Mouse (Mus musculus) heart, embryonic 16.5 days (tissue): ENCODE data around the gene Nxph1. TPM values are rescaled to one million over a fixed set of nuclear protein-coding genes. Genes with fewer than 3 reads are reported as not detected.

Experiments used
- ATAC-seq: fragments of 200-750 bp; cut with Nextera tagmentation; replicated peaks from 2 replicates; pipeline ENCODE4 v1.8.0; 2017; ENCODE audit warnings: moderate number of reproducible peaks; ENCODE audit not compliant: insufficient read depth, low FRiP score; ENCODE audit errors: extremely low read depth
- H3K27ac ChIP-seq: fragments of 300-500 bp; sonication (generic); 2 replicates; pipeline ENCODE4 v1.5.1; 2014; ENCODE audit warnings: mild to moderate bottlenecking, low read length, control low read depth, moderate library complexity
- H3K27me3 ChIP-seq: fragments of 300-500 bp; sonication (generic); 2 replicates; pipeline ENCODE4 v1.6.1; 2014; ENCODE audit warnings: low read length, mixed read lengths; ENCODE audit not compliant: control insufficient read depth, insufficient read depth
- H3K36me3 ChIP-seq: fragments of 300-500 bp; sonication (generic); 2 replicates; pipeline ENCODE4 v1.6.1; 2014; ENCODE audit not compliant: control insufficient read depth, insufficient read depth
- H3K4me1 ChIP-seq: fragments of 300-500 bp; sonication (generic); 2 replicates; pipeline ENCODE4 v1.6.1; 2014; ENCODE audit warnings: low read length, mixed read lengths; ENCODE audit not compliant: control insufficient read depth, insufficient read depth
- H3K4me2 ChIP-seq: fragments of 300-500 bp; sonication (generic); 2 replicates; pipeline ENCODE4 v1.6.1; 2014; ENCODE audit warnings: low read depth, mild to moderate bottlenecking, control low read depth, low read length
- H3K4me3 ChIP-seq: fragments of 300-500 bp; sonication (generic); 2 replicates; pipeline ENCODE4 v1.5.1; 2014; ENCODE audit warnings: mild to moderate bottlenecking, control low read depth, low read length
- H3K9ac ChIP-seq: fragments of 300-500 bp; sonication (generic); 2 replicates; pipeline ENCODE4 v1.6.1; 2014; ENCODE audit warnings: low read length, control low read depth
- H3K9me3 ChIP-seq: fragments of 300-500 bp; sonication (generic); replicated peaks from 2 replicates; pipeline ENCODE4 v1.6.1; 2016; ENCODE audit warnings: low read length; ENCODE audit not compliant: control insufficient read depth
- WGBS: fragments of 180-500 bp; shearing (Covaris S2); extraction: QIAGEN DNeasy Blood & Tissue Kit; methylation state at CpG from one replicate; pipeline ENCODE4 v1.1.7; 2014; 5-methylcytosine and 5-hydroxymethylcytosine counted together
- polyA plus RNA-seq: library from polyadenylated mRNA; unstranded; fragments of >200 nt; fragmentation: Nextera tagmentation; extraction: Ambion mirVana; gene quantifications from 2 replicates; pipeline ENCODE4 v1.2.1, GENCODE M21; 2015

Nxph1 gene
- polyA plus RNA-seq, 1 experiment from 2014 or later, result 0.09 TPM

- H3K4me3 ChIP-seq, result no peak overlapping the region
- H3K4me2 ChIP-seq, result no peak overlapping the region
Measured at GRCm38 (mm10) chr6:8957529-8957887, 9.3 kb downstream of the Nxph1 start.

GRCm38 (mm10) chr6:8958081-8958919 is 10.1 kb downstream of the Nxph1 start:
- no peaks in the 10 kb centered on the region for H3K36me3 ChIP-seq
- 4% methylated on average over 28 of the region's 28 CpGs for WGBS
- no peak overlapping the region for H3K4me3 ChIP-seq
- no peaks in the 10 kb centered on the region for H3K4me1 ChIP-seq
- no peaks in the 10 kb centered on the region for H3K9me3 ChIP-seq
- no peak for ATAC-seq
- no peak overlapping the region for H3K27ac ChIP-seq
- no peak overlapping the region for H3K9ac ChIP-seq
- H3K27me3 ChIP-seq, result peaks cover 46% of the 10 kb centered on the region
- peak overlapping the region; percentile 21; the same call in 1 of the 2 replicates for H3K4me2 ChIP-seq

More at GRCm38 (mm10) chr6:8957529-8957887, 9.3 kb downstream of the Nxph1 start:
- WGBS, result 2% methylated on average over 15 of the region's 15 CpGs
- no peak for ATAC-seq
- no peaks in the 10 kb centered on the region for H3K36me3 ChIP-seq
- H3K27me3 ChIP-seq, result peaks cover 54% of the 10 kb centered on the region
- H3K4me1 ChIP-seq, result no peaks in the 10 kb centered on the region
- no peak overlapping the region for H3K9ac ChIP-seq
- H3K27ac ChIP-seq, result no peak overlapping the region
- H3K9me3 ChIP-seq, result no peaks in the 10 kb centered on the region

- Histone ChIP-seq H3K4me1 (no peaks in the 10 kb centered on the region), H3K9me3 (no peaks in the 10 kb centered on the region), H3K27ac (no peak overlapping the region), H3K36me3 (no peaks in the 10 kb centered on the region), H3K4me3 (no peak overlapping the region), H3K4me2 (no peak overlapping the region), H3K9ac (no peak overlapping the region), H3K27me3 (peaks cover 35% of the 10 kb centered on the region)
- 71% methylated on average over 4 of the region's 4 CpGs for WGBS
- no peak for ATAC-seq
Measured at GRCm38 (mm10) chr6:8959810-8960209, 11.6 kb downstream of the Nxph1 start.

- Histone ChIP-seq H3K9me3 (no peaks in the 10 kb centered on the region), H3K9ac (no peak overlapping the region), H3K36me3 (no peaks in the 10 kb centered on the region), H3K4me2 (no peak overlapping the region), H3K4me1 (no peaks in the 10 kb centered on the region), H3K4me3 (no peak overlapping the region), H3K27ac (no peak overlapping the region), H3K27me3 (no peaks in the 10 kb centered on the region)
- WGBS, result 58% methylated on average over 2 of the region's 2 CpGs
- ATAC-seq, result no peak
Measured at GRCm38 (mm10) chr6:8970576-8970975, 22.3 kb downstream of the Nxph1 start.

GRCm38 (mm10) chr6:8979237-8979871 is 31.1 kb downstream of the Nxph1 start:
- H3K4me1 ChIP-seq, result no peaks in the 10 kb centered on the region
- H3K4me2 ChIP-seq, result no peak overlapping the region
- no peaks in the 10 kb centered on the region for H3K36me3 ChIP-seq
- H3K9ac ChIP-seq, result no peak overlapping the region
- ATAC-seq, result no peak
- no peaks in the 10 kb centered on the region for H3K9me3 ChIP-seq
- no peaks in the 10 kb centered on the region for H3K27me3 ChIP-seq
- 51% methylated on average over 4 of the region's 4 CpGs for WGBS
- no peak overlapping the region for H3K27ac ChIP-seq
- H3K4me3 ChIP-seq, result no peak overlapping the region

GRCm38 (mm10) chr6:8996301-8996943 is 48.2 kb downstream of the Nxph1 start:
- no peaks in the 10 kb centered on the region for H3K27me3 ChIP-seq
- no peaks in the 10 kb centered on the region for H3K4me1 ChIP-seq
- no peaks in the 10 kb centered on the region for H3K36me3 ChIP-seq
- no peak for ATAC-seq
- H3K4me3 ChIP-seq, result no peak overlapping the region
- H3K9me3 ChIP-seq, result no peaks in the 10 kb centered on the region
- H3K4me2 ChIP-seq, result no peak overlapping the region
- 63% methylated on average over 12 of the region's 12 CpGs for WGBS
- H3K27ac ChIP-seq, result no peak overlapping the region
- H3K9ac ChIP-seq, result no peak overlapping the region

- H3K36me3 ChIP-seq, result no peaks in the 10 kb centered on the region
- no peak overlapping the region for H3K27ac ChIP-seq
- no peaks in the 10 kb centered on the region for H3K27me3 ChIP-seq
- no peak for ATAC-seq
- no peak overlapping the region for H3K4me2 ChIP-seq
- no peak overlapping the region for H3K4me3 ChIP-seq
- no peak overlapping the region for H3K9ac ChIP-seq
- H3K4me1 ChIP-seq, result no peaks in the 10 kb centered on the region
- WGBS, result 58% methylated on average over 2 of the region's 2 CpGs
- no peaks in the 10 kb centered on the region for H3K9me3 ChIP-seq
Measured at GRCm38 (mm10) chr6:8997326-8997725, 49.1 kb downstream of the Nxph1 start.

- Histone ChIP-seq H3K27me3 (no peaks in the 10 kb centered on the region), H3K9ac (no peak overlapping the region), H3K4me3 (no peak overlapping the region), H3K4me2 (no peak overlapping the region), H3K4me1 (no peaks in the 10 kb centered on the region), H3K36me3 (no peaks in the 10 kb centered on the region), H3K27ac (no peak overlapping the region), H3K9me3 (no peaks in the 10 kb centered on the region)
- no peak for ATAC-seq
- WGBS, result 54% methylated on average over 3 of the region's 3 CpGs
Measured at GRCm38 (mm10) chr6:9002686-9003085, 54.5 kb downstream of the Nxph1 start.

GRCm38 (mm10) chr6:9026631-9027030 is 78.4 kb downstream of the Nxph1 start:
- Histone ChIP-seq H3K36me3 (no peaks in the 10 kb centered on the region), H3K9me3 (no peaks in the 10 kb centered on the region), H3K9ac (no peak overlapping the region), H3K4me1 (no peaks in the 10 kb centered on the region), H3K4me3 (no peak overlapping the region), H3K27me3 (no peaks in the 10 kb centered on the region), H3K27ac (no peak overlapping the region), H3K4me2 (no peak overlapping the region)
- ATAC-seq, result no peak
- WGBS, result 86% methylated on average over 1 of the region's 1 CpGs
